Mouse (Mus musculus) heart, embryonic 11.5 days (tissue): Measurements from ENCODE around the gene Gm26566. TPM values are rescaled to one million over a fixed set of nuclear protein-coding genes. Genes with fewer than 3 reads are reported as not detected.

Source experiments
- ATAC-seq: fragments of 200-750 bp; cut with Nextera tagmentation; replicated peaks from 2 replicates; pipeline ENCODE4 v1.8.0; 2017; ENCODE audit warnings: moderate library complexity; ENCODE audit not compliant: insufficient number of reproducible peaks, low FRiP score, low TSS enrichment
- H3K27ac ChIP-seq: fragments of 300-500 bp; sonication (generic); 2 replicates; pipeline ENCODE4 v1.5.1; 2014; ENCODE audit warnings: mild to moderate bottlenecking, low read depth, low read length
- H3K27me3 ChIP-seq: fragments of 300-500 bp; sonication (generic); 2 replicates; pipeline ENCODE4 v1.6.1; 2014; ENCODE audit warnings: mild to moderate bottlenecking, low read length, mixed read lengths; ENCODE audit not compliant: control insufficient read depth, insufficient read depth
- H3K36me3 ChIP-seq: fragments of 300-500 bp; sonication (generic); 2 replicates; pipeline ENCODE4 v1.6.1; 2014; ENCODE audit warnings: mild to moderate bottlenecking, low read length, moderate library complexity, mixed read lengths; ENCODE audit not compliant: control insufficient read depth, insufficient read depth
- H3K4me1 ChIP-seq: fragments of 300-500 bp; sonication (generic); 2 replicates; pipeline ENCODE4 v1.6.1; 2014; ENCODE audit warnings: low read length; ENCODE audit not compliant: control insufficient read depth, insufficient read depth
- H3K4me2 ChIP-seq: fragments of 300-500 bp; sonication (generic); 2 replicates; pipeline ENCODE4 v1.6.1; 2014; ENCODE audit warnings: mild to moderate bottlenecking, moderate library complexity
- H3K4me3 ChIP-seq: fragments of 300-500 bp; sonication (generic); 2 replicates; pipeline ENCODE4 v1.5.1; 2014; ENCODE audit warnings: low read depth, low read length
- H3K9ac ChIP-seq: fragments of 300-500 bp; sonication (generic); 2 replicates; pipeline ENCODE4 v1.6.1; 2014; ENCODE audit warnings: mild to moderate bottlenecking, low read depth, low read length, moderate library complexity
- H3K9me3 ChIP-seq: fragments of 300-500 bp; sonication (generic); replicated peaks from 2 replicates; pipeline ENCODE4 v1.6.1; 2016; ENCODE audit warnings: low read length; ENCODE audit not compliant: control insufficient read depth
- WGBS: fragments of 180-500 bp; shearing (Covaris S2); extraction: QIAGEN DNeasy Blood & Tissue Kit; methylation state at CpG from one replicate; pipeline ENCODE4 v1.1.7; 2014; ENCODE audit not compliant: insufficient replicate concordance; 5-methylcytosine and 5-hydroxymethylcytosine counted together
- polyA plus RNA-seq: library from polyadenylated mRNA; unstranded; fragments of >200 nt; fragmentation: Nextera tagmentation; extraction: Ambion mirVana; gene quantifications from 2 replicates; pipeline ENCODE4 v1.2.1, GENCODE M21; 2014

Gene Gm26566
- polyA plus RNA-seq, 1 experiment from 2014 or later, result 0.63 TPM

DNA sequence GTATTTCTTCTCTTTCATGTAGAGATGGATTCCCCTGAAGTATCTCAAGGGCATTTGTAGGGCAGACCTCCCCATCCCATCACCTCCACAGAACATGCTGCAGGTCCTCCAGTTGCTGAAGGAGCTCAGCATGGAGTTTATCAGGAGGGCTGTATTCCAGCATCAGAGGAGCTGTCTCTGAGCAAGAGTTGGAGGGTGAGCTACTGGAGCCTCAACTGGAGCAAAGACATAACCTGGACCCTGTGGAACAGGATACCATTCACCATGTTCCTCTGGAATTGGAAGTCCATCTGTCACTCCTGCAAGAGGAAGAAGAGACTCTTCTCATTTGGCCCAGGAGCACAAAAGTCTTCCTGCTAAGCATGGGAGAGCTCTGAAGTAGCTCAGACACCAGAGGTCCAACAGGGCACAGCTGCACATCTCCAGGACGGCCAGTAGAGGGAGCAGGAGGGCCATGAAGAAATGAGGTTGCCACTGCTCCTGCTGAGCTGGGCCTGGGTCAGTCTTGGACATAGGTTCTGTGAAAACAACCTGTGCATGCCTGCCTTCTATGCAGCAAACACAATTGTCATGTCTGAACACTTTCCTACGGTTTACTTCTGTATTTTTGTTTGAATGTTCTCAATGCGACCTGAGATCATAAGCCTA, 25.2 kb upstream of the Gm26566 start:
- Histone ChIP-seq H3K27me3 (peaks cover 2% of the 10 kb centered on the region; the same call in 1 of the 2 replicates), H3K36me3 (no peaks in the 10 kb centered on the region), H3K9me3 (no peaks in the 10 kb centered on the region), H3K4me3 (no peak overlapping the region), H3K4me1 (no peaks in the 10 kb centered on the region), H3K9ac (no peak overlapping the region), H3K27ac (no peak overlapping the region), H3K4me2 (no peak overlapping the region)
- 0 out of 2 replicates have a peak, but pooled peaks have one; percentile 39 for ATAC-seq
- WGBS, result 20% methylated on average over 3 of the region's 3 CpGs

DNA sequence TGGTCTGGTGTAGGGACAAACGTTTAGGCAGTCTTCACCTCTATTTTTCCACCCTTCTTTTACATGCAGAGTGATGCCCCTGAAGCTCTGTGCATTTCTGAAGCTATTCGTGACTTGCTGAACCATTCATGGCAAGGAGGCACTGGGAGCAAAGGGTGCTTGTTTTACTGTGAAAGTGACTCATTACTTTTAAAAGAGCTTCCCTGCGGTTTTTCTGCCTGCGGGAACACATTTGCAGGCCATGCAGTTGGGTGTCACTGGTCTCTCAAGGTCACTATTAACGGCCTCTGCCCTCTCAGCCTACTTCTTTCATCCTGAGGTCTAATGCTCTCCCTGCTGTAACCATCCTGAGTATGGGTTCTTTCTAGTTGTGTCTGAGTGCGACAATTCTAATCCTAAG, 24.5 kb upstream of the Gm26566 start:
- no peak overlapping the region for H3K9ac ChIP-seq
- no peak overlapping the region for H3K4me2 ChIP-seq
- peaks cover 2% of the 10 kb centered on the region; the same call in 1 of the 2 replicates for H3K27me3 ChIP-seq
- H3K27ac ChIP-seq, result no peak overlapping the region
- H3K36me3 ChIP-seq, result no peaks in the 10 kb centered on the region
- no peak for ATAC-seq
- H3K4me1 ChIP-seq, result no peaks in the 10 kb centered on the region
- H3K9me3 ChIP-seq, result no peaks in the 10 kb centered on the region
- H3K4me3 ChIP-seq, result no peak overlapping the region
- 56% methylated on average over 6 of the region's 6 CpGs for WGBS

DNA sequence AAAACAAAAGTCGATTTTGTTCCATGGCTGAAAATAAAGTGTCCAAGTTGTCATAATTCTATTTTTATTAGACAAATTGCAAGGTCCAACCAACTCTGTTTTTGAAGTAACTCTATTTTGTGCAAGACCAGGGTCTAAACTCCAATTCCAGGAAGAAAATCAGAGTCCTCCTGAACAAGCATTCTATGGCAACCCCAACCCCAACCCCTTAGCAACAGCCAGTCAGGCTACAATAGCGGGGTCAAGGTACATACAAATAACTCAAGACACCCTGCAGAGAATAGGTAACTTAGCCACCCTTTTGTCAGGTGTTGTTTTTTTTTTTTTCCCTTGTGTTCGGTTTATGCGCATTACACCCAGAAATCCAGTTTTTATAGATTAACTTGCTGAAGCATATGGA, 23.9 kb upstream of the Gm26566 start:
- 85% methylated on average over 4 of the region's 4 CpGs for WGBS
- Histone ChIP-seq H3K27me3 (peaks cover 2% of the 10 kb centered on the region; the same call in 1 of the 2 replicates), H3K4me3 (no peak overlapping the region), H3K4me2 (no peak overlapping the region), H3K9me3 (no peaks in the 10 kb centered on the region), H3K4me1 (no peaks in the 10 kb centered on the region), H3K9ac (no peak overlapping the region), H3K36me3 (no peaks in the 10 kb centered on the region), H3K27ac (no peak overlapping the region)
- ATAC-seq, result no peak

DNA sequence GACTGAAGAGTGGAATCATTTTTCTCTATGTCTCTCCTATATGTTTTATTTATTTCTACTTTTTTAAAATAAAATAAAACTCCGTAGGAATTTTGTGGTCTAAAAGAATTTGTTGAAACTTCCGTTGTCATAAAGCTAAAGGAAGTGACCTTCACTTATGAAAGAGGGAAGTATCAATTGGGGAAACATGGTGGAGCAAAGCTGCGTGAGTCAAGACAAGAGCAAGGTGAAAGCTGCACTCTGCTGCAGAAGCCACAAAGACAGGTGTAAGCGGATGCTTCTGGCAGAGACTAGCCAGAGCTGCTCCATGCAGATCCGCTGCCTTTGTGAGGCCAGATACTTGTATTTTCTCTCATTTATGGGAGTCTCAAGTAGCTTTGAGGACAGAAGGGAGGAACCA, 22.8 kb upstream of the Gm26566 start:
- no peak overlapping the region for H3K27ac ChIP-seq
- no peak overlapping the region for H3K4me3 ChIP-seq

DNA sequence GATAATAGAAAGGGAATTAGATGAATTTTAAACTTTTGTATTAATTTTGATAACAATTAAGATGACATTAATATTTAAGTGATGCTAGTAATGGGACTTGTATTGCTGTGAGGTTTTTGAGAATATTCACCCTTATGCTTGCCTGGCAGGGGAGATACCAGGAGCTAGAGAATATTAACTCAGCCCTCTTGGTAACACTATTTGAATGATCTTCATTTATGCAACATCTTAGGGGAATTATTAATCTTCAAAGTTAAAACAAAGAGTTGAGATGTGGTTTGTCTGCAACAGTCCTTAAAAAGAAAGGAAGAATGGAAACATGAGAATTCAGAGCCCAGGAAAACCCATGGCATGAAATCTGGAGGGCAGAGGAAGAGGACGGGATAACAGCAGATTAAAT, 22.3 kb upstream of the Gm26566 start:
- Histone ChIP-seq H3K9me3 (no peaks in the 10 kb centered on the region), H3K9ac (no peak overlapping the region), H3K4me1 (no peaks in the 10 kb centered on the region), H3K4me3 (no peak overlapping the region), H3K27me3 (peaks cover 2% of the 10 kb centered on the region; the same call in 1 of the 2 replicates), H3K4me2 (no peak overlapping the region), H3K36me3 (no peaks in the 10 kb centered on the region), H3K27ac (no peak overlapping the region)
- ATAC-seq, result no peak
- 75% methylated on average over 1 of the region's 1 CpGs for WGBS

More for the DNA sequence above, 22.8 kb upstream of the Gm26566 start:
- Histone ChIP-seq H3K27me3 (peaks cover 2% of the 10 kb centered on the region; the same call in 1 of the 2 replicates), H3K9ac (no peak overlapping the region), H3K36me3 (no peaks in the 10 kb centered on the region), H3K4me2 (no peak overlapping the region), H3K9me3 (no peaks in the 10 kb centered on the region), H3K4me1 (no peaks in the 10 kb centered on the region)
- no peak for ATAC-seq
- 77% methylated on average over 5 of the region's 5 CpGs for WGBS

DNA sequence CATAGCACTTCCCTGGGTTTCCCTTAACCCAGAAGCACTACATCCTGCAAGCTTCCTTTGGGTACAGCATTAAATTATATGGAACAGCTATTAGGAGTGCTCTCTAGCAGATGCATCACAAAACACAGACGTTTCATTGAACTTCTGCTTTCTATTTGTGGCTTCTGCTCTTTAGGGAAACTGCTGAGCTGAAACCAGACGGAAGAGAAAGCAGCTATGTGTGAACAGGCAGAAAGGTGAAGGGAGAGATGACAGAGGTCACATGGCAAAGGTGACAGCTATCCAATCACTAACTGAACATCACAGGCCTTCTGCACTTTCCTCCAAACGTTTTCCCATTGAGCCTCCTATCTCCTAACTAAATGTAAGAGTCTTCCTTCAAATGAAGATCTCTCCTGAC, 15.7 kb upstream of the Gm26566 start:
- WGBS, result 27% methylated on average over 3 of the region's 3 CpGs
- Histone ChIP-seq H3K4me2 (no peak overlapping the region), H3K9ac (no peak overlapping the region), H3K27ac (no peak overlapping the region), H3K4me1 (no peaks in the 10 kb centered on the region), H3K9me3 (no peaks in the 10 kb centered on the region), H3K27me3 (no peaks in the 10 kb centered on the region), H3K36me3 (no peaks in the 10 kb centered on the region), H3K4me3 (no peak overlapping the region)
- ATAC-seq, result no peak

DNA sequence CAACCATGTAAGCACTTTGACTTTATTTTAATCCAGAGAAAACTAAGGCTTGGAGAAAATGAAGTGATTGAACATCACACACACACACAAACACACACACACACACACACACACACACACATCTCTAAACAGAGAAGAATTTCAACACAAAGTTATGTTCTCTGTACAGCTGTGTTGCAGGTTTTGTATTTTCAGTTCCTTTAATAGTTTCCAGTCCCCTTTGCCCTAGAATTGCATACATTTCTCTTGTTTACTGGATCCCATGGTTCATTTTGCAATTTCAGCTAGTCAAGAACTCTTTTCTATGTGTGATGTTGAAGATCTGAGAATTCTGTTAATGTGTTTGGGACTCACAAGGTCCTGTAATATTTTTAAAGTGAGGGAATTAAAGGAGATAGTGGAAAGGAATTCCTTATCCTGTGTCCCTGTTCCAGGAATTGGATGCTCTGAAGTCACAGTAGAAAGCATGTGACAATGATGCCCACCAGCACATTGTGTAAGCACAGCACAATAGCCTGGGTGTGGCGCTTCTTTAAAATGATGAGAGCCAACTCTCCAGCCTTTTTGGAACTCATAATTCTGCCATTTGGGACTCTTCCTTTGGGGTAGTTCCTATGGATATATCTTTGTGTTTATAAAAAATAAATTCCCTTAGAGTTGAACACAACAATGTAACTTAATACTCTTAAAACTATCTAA, 14.3 kb upstream of the Gm26566 start:
- 65% methylated on average over 1 of the region's 1 CpGs for WGBS
- no peak overlapping the region for H3K4me2 ChIP-seq
- H3K27me3 ChIP-seq, result no peaks in the 10 kb centered on the region
- no peak overlapping the region for H3K27ac ChIP-seq
- H3K9me3 ChIP-seq, result no peaks in the 10 kb centered on the region
- no peaks in the 10 kb centered on the region for H3K4me1 ChIP-seq
- H3K36me3 ChIP-seq, result no peaks in the 10 kb centered on the region
- H3K9ac ChIP-seq, result no peak overlapping the region
- no peak overlapping the region for H3K4me3 ChIP-seq
- no peak for ATAC-seq

DNA sequence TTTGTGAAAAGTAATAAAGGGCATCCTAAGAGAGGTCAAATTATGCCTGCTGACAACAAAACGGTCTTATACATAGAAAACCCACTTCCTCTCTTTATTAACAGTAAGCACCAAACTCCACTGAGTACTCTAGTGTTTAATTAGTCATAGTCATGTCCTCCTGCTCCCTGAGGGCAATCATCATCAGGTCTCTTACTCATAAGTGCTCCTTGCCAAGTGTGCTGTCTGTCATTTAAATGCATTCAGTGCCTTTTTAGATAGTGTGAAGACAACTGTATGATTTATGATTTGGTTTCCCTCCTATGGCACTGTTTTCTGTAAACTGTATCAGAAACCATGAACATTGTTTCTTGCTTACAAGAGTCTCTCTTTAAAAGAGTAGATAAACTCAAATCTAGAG, 7.3 kb upstream of the Gm26566 start:
- H3K4me2 ChIP-seq, result no peak overlapping the region
- no peak overlapping the region for H3K27ac ChIP-seq
- H3K27me3 ChIP-seq, result no peaks in the 10 kb centered on the region
- 89% methylated on average over 1 of the region's 1 CpGs for WGBS
- no peak overlapping the region for H3K9ac ChIP-seq
- no peak for ATAC-seq
- H3K4me1 ChIP-seq, result peaks cover 2% of the 10 kb centered on the region; the same call in 1 of the 2 replicates
- H3K4me3 ChIP-seq, result no peak overlapping the region
- H3K9me3 ChIP-seq, result no peaks in the 10 kb centered on the region
- peaks cover 13% of the 10 kb centered on the region for H3K36me3 ChIP-seq

DNA sequence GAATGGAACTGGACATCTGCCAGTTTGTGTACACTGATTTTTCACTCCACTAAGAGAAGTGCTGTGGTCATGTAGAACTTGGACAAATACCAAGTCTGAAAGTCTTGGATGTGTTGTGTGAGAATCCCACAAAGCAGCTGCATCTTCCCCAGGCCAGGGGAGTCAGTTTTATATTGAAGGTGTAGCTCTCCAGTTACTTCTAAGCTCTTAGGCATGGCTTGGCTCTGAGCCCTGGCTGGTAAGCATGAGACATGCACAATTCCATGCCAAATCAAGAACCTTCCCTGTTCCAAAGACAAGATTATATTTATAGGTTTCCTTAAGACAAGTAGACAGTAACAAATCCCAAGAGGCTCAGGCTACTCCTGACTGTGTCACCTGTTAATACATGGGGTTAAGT, 6.5 kb upstream of the Gm26566 start:
- H3K9ac ChIP-seq, result no peak overlapping the region
- no peak overlapping the region for H3K27ac ChIP-seq
- no peaks in the 10 kb centered on the region for H3K27me3 ChIP-seq
- peaks cover 13% of the 10 kb centered on the region for H3K36me3 ChIP-seq
- H3K4me1 ChIP-seq, result peaks cover 4% of the 10 kb centered on the region
- ATAC-seq, result no peak
- no peak overlapping the region for H3K4me3 ChIP-seq
- H3K4me2 ChIP-seq, result no peak overlapping the region
- no peaks in the 10 kb centered on the region for H3K9me3 ChIP-seq
